In the genomic region with DNA sequence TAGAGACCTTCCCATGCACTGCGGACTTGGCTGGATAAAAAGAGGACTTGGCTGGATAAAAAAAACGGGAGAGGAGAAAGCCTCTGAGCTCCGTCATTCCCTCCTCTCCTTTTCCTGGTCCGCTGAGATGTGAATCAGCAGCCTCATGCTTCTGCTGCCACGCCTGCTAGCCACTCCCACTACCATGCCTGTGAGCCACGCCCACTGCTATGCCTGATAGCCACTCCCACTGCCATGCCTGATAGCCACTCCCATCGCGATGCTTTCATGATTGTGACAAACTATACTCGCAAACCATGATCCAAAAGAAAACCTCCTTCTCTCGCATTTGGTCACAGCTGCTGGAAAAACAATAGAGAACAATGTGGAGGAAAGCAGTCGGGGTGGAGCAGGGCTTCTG, we compare ENCODE assay signal across 16 mouse cellular contexts.
"Had no signal": no experiment of that assay in that cellular context is flagged by ENCODE, and none has a peak within 500 bp of the region (broad histone marks: within the 10 kb centered on the region; RNA-seq: fewer than 3 reads in every experiment).

No protein-coding gene starts in this region.

- ATAC-seq: lung, postnatal 0 days; midbrain, embryonic 15.5 days had no signal

- H3K9ac ChIP-seq: limb, embryonic 12.5 days; liver, embryonic 15.5 days; midbrain, embryonic 15.5 days; neural tube, embryonic 12.5 days had no signal

- H3K4me1 ChIP-seq: liver, embryonic 15.5 days had no signal

- H3K36me3 ChIP-seq: limb, embryonic 12.5 days; liver, embryonic 15.5 days; midbrain, embryonic 15.5 days; neural tube, embryonic 12.5 days had no signal

- DNase-seq: kidney, adult 8-10 months; kidney, postnatal 36 days; layer of hippocampus, adult 9-11 months; layer of hippocampus, postnatal 36 days; liver; lung, adult 2 months; lung, postnatal 36 days; retina, postnatal 1 day; thymus, adult 2 months; thymus, postnatal 36 days had no signal

- H3K27me3 ChIP-seq: limb, embryonic 12.5 days; liver, embryonic 15.5 days; midbrain, embryonic 15.5 days; neural tube, embryonic 12.5 days had no signal

- H3K4me3 ChIP-seq: limb, embryonic 12.5 days; liver, embryonic 15.5 days; midbrain, embryonic 15.5 days; neural tube, embryonic 12.5 days had no signal

- H3K27ac ChIP-seq: liver, embryonic 15.5 days; midbrain, embryonic 15.5 days; neural tube, embryonic 12.5 days had no signal

- H3K9me3 ChIP-seq: liver, embryonic 15.5 days; midbrain, embryonic 15.5 days; neural tube, embryonic 12.5 days had no signal

- H3K4me2 ChIP-seq: limb, embryonic 12.5 days; liver, embryonic 15.5 days; midbrain, embryonic 11.5 days; midbrain, embryonic 15.5 days; neural tube, embryonic 12.5 days had no signal
